Mouse (Mus musculus) megakaryocyte, embryonic 14.5 days (primary cell): ENCODE results near the gene Nacc2. TPM values are rescaled to one million over a fixed set of nuclear protein-coding genes. Genes with fewer than 3 reads are reported as not detected.

Experiments used
- H3K27me3 ChIP-seq: replicated peaks from 2 replicates; pipeline ENCODE3; 2012; ENCODE audit warnings: inconsistent platforms
- H3K36me3 ChIP-seq: replicated peaks from 2 replicates; pipeline ENCODE3; 2012; ENCODE audit warnings: low read length, inconsistent platforms, mixed read lengths
- H3K4me1 ChIP-seq: 2 replicates; pipeline ENCODE4 v1.6.1; 2012; ENCODE audit warnings: inconsistent platforms
- H3K4me3 ChIP-seq: replicated peaks from 2 replicates; pipeline ENCODE3; 2012; ENCODE audit warnings: moderate library complexity, mild to moderate bottlenecking, inconsistent platforms
- H3K9me3 ChIP-seq: 2 replicates; pipeline ENCODE4 v1.6.1; 2012; ENCODE audit warnings: inconsistent platforms
- FLI1 ChIP-seq: IDR thresholded peaks from 2 replicates; pipeline ENCODE4 v1.6.1; 2012; ENCODE audit warnings: low read length, inconsistent platforms, mixed read lengths
- GATA1 ChIP-seq: IDR thresholded peaks from 3 replicates; pipeline ENCODE4 v1.6.1; 2012; ENCODE audit warnings: mixed read lengths, low read length, inconsistent platforms, borderline replicate concordance
- polyA plus RNA-seq: library from polyadenylated mRNA; stranded (reverse); fragments of >175 nt; gene quantifications from 2 replicates; pipeline ENCODE4 v1.2.3, GENCODE M21; 2012; ENCODE audit warnings: low replicate concordance; ENCODE audit not compliant: insufficient read depth

Gene Nacc2
- polyA plus RNA-seq, 1 experiment: 63.1 TPM

- peaks cover 19% of the 10 kb centered on the region; the same call in 1 of the 2 replicates for H3K9me3 ChIP-seq
- peaks cover 79% of the 10 kb centered on the region for H3K27me3 ChIP-seq
- no peak overlapping the region for H3K4me3 ChIP-seq
- peaks cover 42% of the 10 kb centered on the region for H3K4me1 ChIP-seq
- H3K36me3 ChIP-seq: no peaks in the 10 kb centered on the region
- no peak for TF ChIP-seq GATA1
- TF ChIP-seq FLI1: no peak
These were observed 80.4 kb downstream of the Nacc2 start for GRCm38 (mm10) chr2:26042603-26043002.

GRCm38 (mm10) chr2:26041163-26041810, 81.7 kb downstream of the Nacc2 start:
- Histone ChIP-seq H3K9me3 (peaks cover 19% of the 10 kb centered on the region; the same call in 1 of the 2 replicates), H3K4me3 (peak overlapping the region; percentile 3), H3K36me3 (no peaks in the 10 kb centered on the region), H3K4me1 (peaks cover 54% of the 10 kb centered on the region), H3K27me3 (peaks cover 76% of the 10 kb centered on the region)
- TF ChIP-seq GATA1 (no peak), FLI1 (no peak)

GRCm38 (mm10) chr2:26039951-26040350, 83.1 kb downstream of the Nacc2 start:
- Histone ChIP-seq H3K27me3 (peaks cover 77% of the 10 kb centered on the region), H3K4me1 (peaks cover 67% of the 10 kb centered on the region), H3K9me3 (peaks cover 14% of the 10 kb centered on the region; the same call in 1 of the 2 replicates), H3K36me3 (no peaks in the 10 kb centered on the region), H3K4me3 (no peak overlapping the region)
- no peak for TF ChIP-seq GATA1
- no peak for TF ChIP-seq FLI1

- Histone ChIP-seq H3K4me1 (peaks cover 80% of the 10 kb centered on the region), H3K9me3 (0 out of 2 replicates have a peak, but pooled peaks cover 3% of the 10 kb centered on the region), H3K36me3 (no peaks in the 10 kb centered on the region), H3K27me3 (peaks cover 68% of the 10 kb centered on the region), H3K4me3 (peak overlapping the region; percentile 74)
- TF ChIP-seq FLI1 (no peak), GATA1 (no peak)
These were observed 85.6 kb downstream of the Nacc2 start for GRCm38 (mm10) chr2:26037386-26037785.

GRCm38 (mm10) chr2:26034344-26035050, 88.5 kb downstream of the Nacc2 start:
- no peak for TF ChIP-seq FLI1
- no peak for TF ChIP-seq GATA1
- H3K36me3 ChIP-seq: no peaks in the 10 kb centered on the region
- H3K4me3 ChIP-seq: no peak overlapping the region
- peaks cover 73% of the 10 kb centered on the region for H3K4me1 ChIP-seq
- peaks cover 58% of the 10 kb centered on the region for H3K27me3 ChIP-seq
- H3K9me3 ChIP-seq: no peaks in the 10 kb centered on the region

GRCm38 (mm10) chr2:26030288-26030687, 92.7 kb downstream of the Nacc2 start:
- Histone ChIP-seq H3K27me3 (peaks cover 48% of the 10 kb centered on the region), H3K4me3 (no peak overlapping the region), H3K9me3 (no peaks in the 10 kb centered on the region), H3K4me1 (peaks cover 44% of the 10 kb centered on the region), H3K36me3 (no peaks in the 10 kb centered on the region)
- TF ChIP-seq GATA1 (no peak), FLI1 (no peak)

GRCm38 (mm10) chr2:26024138-26025075, 98.6 kb downstream of the Nacc2 start:
- H3K4me1 ChIP-seq: peaks cover 46% of the 10 kb centered on the region

GRCm38 (mm10) chr2:26022626-26023025, 100.4 kb downstream of the Nacc2 start:
- H3K4me1 ChIP-seq: peaks cover 64% of the 10 kb centered on the region
- no peaks in the 10 kb centered on the region for H3K9me3 ChIP-seq
- no peak overlapping the region for H3K4me3 ChIP-seq
- peaks cover 4% of the 10 kb centered on the region for H3K27me3 ChIP-seq
- TF ChIP-seq FLI1 (no peak), GATA1 (no peak)
- H3K36me3 ChIP-seq: peaks cover 8% of the 10 kb centered on the region

More at GRCm38 (mm10) chr2:26024138-26025075, 98.6 kb downstream of the Nacc2 start:
- Histone ChIP-seq H3K9me3 (no peaks in the 10 kb centered on the region), H3K4me3 (peak overlapping the region; percentile 65), H3K27me3 (peaks cover 15% of the 10 kb centered on the region), H3K36me3 (no peaks in the 10 kb centered on the region)
- TF ChIP-seq FLI1: no peak
- no peak for TF ChIP-seq GATA1

- Histone ChIP-seq H3K36me3 (peaks cover 12% of the 10 kb centered on the region), H3K4me1 (peaks cover 68% of the 10 kb centered on the region), H3K9me3 (no peaks in the 10 kb centered on the region), H3K27me3 (peaks cover 2% of the 10 kb centered on the region), H3K4me3 (peak overlapping the region; percentile 96)
- TF ChIP-seq FLI1: no peak
- TF ChIP-seq GATA1: no peak
These were observed 100.8 kb downstream of the Nacc2 start for GRCm38 (mm10) chr2:26022258-26022565.
